Mouse (Mus musculus) embryonic facial prominence, embryonic 14.5 days (tissue): Measurements from ENCODE around the gene Gm11213. TPM values are rescaled to one million over a fixed set of nuclear protein-coding genes. Genes with fewer than 3 reads are reported as not detected.
A peak's percentile ranks its signal among the peaks of the same experiment; 100 is the strongest.

Experiments used
- ATAC-seq: fragments of 200-750 bp; cut with Nextera tagmentation; 2 replicates; pipeline ENCODE4 v1.8.0; 2017; ENCODE audit warnings: low read depth, moderate number of reproducible peaks, moderate TSS enrichment
- DNase-seq: peaks from one replicate; pipeline ENCODE4 v3.0.0-alpha.2; 2015; ENCODE audit warnings: low spot score
- H3K27ac ChIP-seq: fragments of 300-500 bp; sonication (generic); replicated peaks from 2 replicates; pipeline ENCODE4 v1.5.1; 2014; ENCODE audit warnings: low read depth, mild to moderate bottlenecking, low read length, moderate library complexity
- H3K27me3 ChIP-seq: fragments of 300-500 bp; sonication (generic); replicated peaks from 2 replicates; pipeline ENCODE4 v1.6.1; 2014; ENCODE audit warnings: low read length; ENCODE audit not compliant: control insufficient read depth, insufficient read depth
- H3K36me3 ChIP-seq: fragments of 300-500 bp; sonication (generic); 2 replicates; pipeline ENCODE4 v1.6.1; 2014; ENCODE audit warnings: low read length, mixed read lengths; ENCODE audit not compliant: control insufficient read depth, insufficient read depth
- H3K4me1 ChIP-seq: fragments of 300-500 bp; sonication (generic); 2 replicates; pipeline ENCODE4 v1.6.1; 2014; ENCODE audit warnings: antibody characterized with exemption, low read length; ENCODE audit not compliant: control insufficient read depth, insufficient read depth
- H3K4me2 ChIP-seq: fragments of 300-500 bp; sonication (generic); 2 replicates; pipeline ENCODE4 v1.6.1; 2014; ENCODE audit warnings: low read depth, mild to moderate bottlenecking, low read length, moderate library complexity, mixed read lengths
- H3K4me3 ChIP-seq: fragments of 300-500 bp; sonication (generic); 2 replicates; pipeline ENCODE4 v1.5.1; 2014; ENCODE audit warnings: low read depth, mild to moderate bottlenecking, low read length
- H3K9ac ChIP-seq: fragments of 300-500 bp; sonication (generic); 2 replicates; pipeline ENCODE4 v1.6.1; 2014; ENCODE audit warnings: low read depth, mild to moderate bottlenecking, low read length, moderate library complexity, mixed read lengths
- H3K9me3 ChIP-seq: fragments of 300-500 bp; sonication (generic); 2 replicates; pipeline ENCODE4 v1.6.1; 2016; ENCODE audit warnings: low read length; ENCODE audit not compliant: control insufficient read depth
- WGBS: fragments of 180-500 bp; shearing (Covaris S2); extraction: QIAGEN DNeasy Blood & Tissue Kit; methylation state at CpG from one replicate; pipeline ENCODE4 v1.1.7; 2014; 5-methylcytosine and 5-hydroxymethylcytosine counted together
- polyA plus RNA-seq: library from polyadenylated mRNA; unstranded; fragments of >200 nt; fragmentation: Nextera tagmentation; extraction: Ambion mirVana; gene quantifications from 2 replicates; pipeline ENCODE4 v1.2.1, GENCODE M21; 2014

Gene Gm11213
- polyA plus RNA-seq, 1 experiment from 2014 or later, result not detected

- DNase-seq (no peak), ATAC-seq (no peak)
- Histone ChIP-seq H3K4me3 (no peak overlapping the region; the same call in 1 of the 2 replicates), H3K36me3 (peaks cover 26% of the 10 kb centered on the region), H3K9me3 (no peaks in the 10 kb centered on the region), H3K27ac (no peak overlapping the region), H3K4me1 (peaks cover 17% of the 10 kb centered on the region), H3K27me3 (no peaks in the 10 kb centered on the region), H3K9ac (no peak overlapping the region), H3K4me2 (peak overlapping the region; percentile 73)
- WGBS, result 29% methylated on average over 16 of the region's 16 CpGs
These were observed 47.7 kb downstream of the Gm11213 start for GRCm38 (mm10) chr4:63557124-63558059.

GRCm38 (mm10) chr4:63556665-63557064 lies 48.4 kb downstream of the Gm11213 start:
- Histone ChIP-seq H3K4me2 (no peak overlapping the region), H3K27ac (no peak overlapping the region), H3K36me3 (peaks cover 33% of the 10 kb centered on the region), H3K9me3 (no peaks in the 10 kb centered on the region), H3K9ac (no peak overlapping the region), H3K27me3 (no peaks in the 10 kb centered on the region), H3K4me3 (no peak overlapping the region), H3K4me1 (peaks cover 17% of the 10 kb centered on the region)
- DNase-seq (no peak), ATAC-seq (no peak)
- WGBS, result 71% methylated on average over 5 of the region's 5 CpGs

GRCm38 (mm10) chr4:63555111-63555510 lies 50.0 kb downstream of the Gm11213 start:
- Histone ChIP-seq H3K4me3 (no peak overlapping the region), H3K9ac (no peak overlapping the region), H3K27ac (no peak overlapping the region), H3K27me3 (no peaks in the 10 kb centered on the region), H3K36me3 (peaks cover 44% of the 10 kb centered on the region), H3K9me3 (no peaks in the 10 kb centered on the region), H3K4me2 (no peak overlapping the region), H3K4me1 (peaks cover 13% of the 10 kb centered on the region)
- ATAC-seq (no peak), DNase-seq (no peak)
- 90% methylated on average over 2 of the region's 2 CpGs for WGBS

- no peak overlapping the region for H3K4me3 ChIP-seq
- no peak overlapping the region for H3K9ac ChIP-seq
- H3K4me1 ChIP-seq, result peaks cover 8% of the 10 kb centered on the region
- no peaks in the 10 kb centered on the region for H3K27me3 ChIP-seq
- WGBS, result 80% methylated on average over 3 of the region's 3 CpGs
- no peak for DNase-seq
- H3K27ac ChIP-seq, result no peak overlapping the region
- H3K36me3 ChIP-seq, result peaks cover 47% of the 10 kb centered on the region
- no peak for ATAC-seq
- no peak overlapping the region for H3K4me2 ChIP-seq
- no peaks in the 10 kb centered on the region for H3K9me3 ChIP-seq
These were observed 50.4 kb downstream of the Gm11213 start for GRCm38 (mm10) chr4:63554616-63555015.

GRCm38 (mm10) chr4:63553789-63554576 lies 51.1 kb downstream of the Gm11213 start:
- H3K27ac ChIP-seq, result no peak overlapping the region
- H3K9ac ChIP-seq, result no peak overlapping the region
- peaks cover 53% of the 10 kb centered on the region for H3K36me3 ChIP-seq
- H3K4me3 ChIP-seq, result no peak overlapping the region
- ATAC-seq, result no peak
- DNase-seq, result no peak
- no peak overlapping the region for H3K4me2 ChIP-seq
- H3K27me3 ChIP-seq, result no peaks in the 10 kb centered on the region
- no peaks in the 10 kb centered on the region for H3K9me3 ChIP-seq
- 70% methylated on average over 4 of the region's 4 CpGs for WGBS
- peaks cover 4% of the 10 kb centered on the region; the same call in 1 of the 2 replicates for H3K4me1 ChIP-seq

- Histone ChIP-seq H3K27me3 (no peaks in the 10 kb centered on the region), H3K9ac (no peak overlapping the region), H3K27ac (no peak overlapping the region), H3K4me2 (no peak overlapping the region), H3K36me3 (peaks cover 62% of the 10 kb centered on the region), H3K9me3 (no peaks in the 10 kb centered on the region), H3K4me3 (no peak overlapping the region), H3K4me1 (peaks cover 4% of the 10 kb centered on the region; the same call in 1 of the 2 replicates)
- DNase-seq (no peak), ATAC-seq (no peak)
- 91% methylated on average over 1 of the region's 1 CpGs for WGBS
These were observed 52.2 kb downstream of the Gm11213 start for GRCm38 (mm10) chr4:63552865-63553264.

- no peak for DNase-seq
- WGBS, result 93% methylated on average over 3 of the region's 3 CpGs
- Histone ChIP-seq H3K4me3 (no peak overlapping the region), H3K27ac (no peak overlapping the region), H3K9ac (no peak overlapping the region), H3K36me3 (peaks cover 62% of the 10 kb centered on the region), H3K4me2 (no peak overlapping the region), H3K27me3 (no peaks in the 10 kb centered on the region), H3K4me1 (peaks cover 16% of the 10 kb centered on the region), H3K9me3 (no peaks in the 10 kb centered on the region)
- ATAC-seq, result no peak
These were observed 54.2 kb downstream of the Gm11213 start for GRCm38 (mm10) chr4:63550908-63551307.

GRCm38 (mm10) chr4:63548491-63548890 lies 56.6 kb downstream of the Gm11213 start:
- Histone ChIP-seq H3K27me3 (no peaks in the 10 kb centered on the region), H3K36me3 (peaks cover 46% of the 10 kb centered on the region), H3K9ac (no peak overlapping the region), H3K27ac (no peak overlapping the region), H3K9me3 (no peaks in the 10 kb centered on the region), H3K4me1 (peaks cover 25% of the 10 kb centered on the region), H3K4me3 (no peak overlapping the region), H3K4me2 (no peak overlapping the region)
- ATAC-seq, result no peak
- no peak for DNase-seq
- 89% methylated on average over 3 of the region's 3 CpGs for WGBS
